Mouse (Mus musculus) hindlimb bud, embryonic 11.5 days (tissue): ENCODE measurements around the gene Prkcd.
A peak's percentile ranks its signal among the peaks of the same experiment; 100 is the strongest.

Source experiments
- DNase-seq: peaks from one replicate; pipeline ENCODE4 v3.0.0-alpha.2; 2012; ENCODE audit warnings: low read depth, low spot score; ENCODE audit errors: extremely low spot score

Gene Prkcd

DNA sequence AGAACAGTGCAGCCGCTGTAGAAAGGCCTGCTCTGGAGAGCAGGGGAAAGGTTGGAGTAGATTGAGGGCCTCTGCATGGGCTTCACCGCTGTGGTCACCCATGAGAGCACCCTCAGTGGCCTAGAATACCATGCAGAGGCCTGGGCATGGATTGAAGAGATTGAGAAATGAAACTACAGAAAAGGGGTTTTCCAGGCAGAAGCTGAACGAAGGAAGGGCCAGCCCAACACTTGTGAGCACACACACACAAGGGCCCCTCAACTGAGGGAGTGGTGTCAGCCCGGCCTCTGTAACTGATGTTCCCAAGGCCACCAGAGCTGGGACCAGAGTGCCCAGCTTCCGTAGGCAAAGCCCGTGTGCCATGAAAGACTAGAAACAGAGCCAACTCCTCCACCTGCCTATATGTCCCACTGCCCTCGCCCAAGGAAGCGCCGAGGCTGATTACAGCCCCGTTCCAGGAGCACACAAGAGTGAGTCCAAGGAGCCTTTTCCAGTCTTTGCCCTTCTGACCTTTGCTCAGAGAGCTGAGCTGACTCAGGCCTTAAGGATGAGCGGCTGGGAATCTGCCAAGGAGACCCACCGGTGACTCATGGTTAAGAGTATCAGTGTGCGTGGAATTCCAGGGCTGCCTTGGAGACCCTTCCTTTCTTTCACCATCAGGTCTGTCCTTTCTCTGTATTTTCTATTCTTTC, 9.4 kb upstream of the Prkcd start:
- DNase-seq: no peak

GRCm38 (mm10) chr14:30634418-30634817, 8.4 kb upstream of the Prkcd start:
- no peak for DNase-seq

DNA sequence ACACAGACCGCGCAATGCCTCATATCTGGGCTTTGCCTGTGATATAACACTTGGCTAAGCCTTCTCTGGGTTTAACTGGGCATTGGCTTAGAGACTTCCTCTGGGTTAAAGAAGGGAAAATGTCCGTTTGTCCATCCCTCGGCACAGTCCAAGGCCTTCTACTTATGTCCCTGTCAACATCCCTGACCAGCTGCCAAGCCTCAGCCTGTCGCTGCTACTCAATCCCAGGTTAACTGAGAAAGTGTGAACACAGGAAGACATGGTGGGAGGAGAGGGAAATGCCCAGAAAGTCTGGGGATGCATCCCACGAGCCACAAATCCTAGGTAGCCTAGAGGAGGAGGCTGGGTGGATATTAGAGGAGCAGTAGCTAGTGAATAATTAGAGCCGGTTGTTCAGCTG, 7.7 kb upstream of the Prkcd start:
- no peak for DNase-seq

DNA sequence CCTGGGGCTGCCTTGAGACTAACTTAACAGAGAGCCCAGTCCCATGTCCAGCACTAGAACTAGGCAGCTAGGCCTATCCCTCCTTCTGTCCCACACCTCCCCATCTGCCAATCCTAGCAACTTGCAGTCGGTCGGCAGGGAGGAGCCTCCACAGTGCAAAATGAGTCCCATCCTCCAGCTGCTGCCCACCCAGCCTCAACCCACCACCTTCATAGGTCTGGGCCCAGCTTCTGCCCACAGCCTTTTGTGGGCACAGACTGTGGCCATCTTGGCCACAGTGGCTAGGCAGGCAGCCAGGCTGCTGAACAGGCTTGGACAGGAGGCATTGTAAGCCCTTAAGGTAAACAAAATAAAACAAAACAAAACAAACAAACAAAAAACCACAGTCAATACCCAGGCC, 5.8 kb upstream of the Prkcd start:
- no peak for DNase-seq

GRCm38 (mm10) chr14:30630811-30631576, 5.0 kb upstream of the Prkcd start:
- DNase-seq: no peak

DNA sequence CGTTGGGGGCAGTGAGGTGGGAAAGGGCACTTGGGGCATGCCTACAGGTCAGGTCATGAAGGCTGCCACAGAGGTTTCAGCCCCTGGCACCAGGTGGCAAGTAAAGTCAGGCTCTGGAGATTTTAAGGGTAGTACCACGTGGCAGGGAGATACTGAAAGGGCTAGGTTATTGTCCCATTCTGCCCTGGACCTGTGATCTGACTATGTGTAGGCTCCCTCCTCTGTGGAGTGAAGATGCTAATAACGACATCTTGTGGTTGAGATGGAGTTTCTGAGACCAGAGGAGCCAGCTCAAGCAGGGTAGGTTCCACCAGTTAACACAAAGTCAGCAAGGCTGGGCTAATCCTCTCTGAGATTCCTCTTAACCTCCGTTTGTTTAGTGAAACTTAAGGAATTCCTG, 3.8 kb upstream of the Prkcd start:
- no peak for DNase-seq

DNA sequence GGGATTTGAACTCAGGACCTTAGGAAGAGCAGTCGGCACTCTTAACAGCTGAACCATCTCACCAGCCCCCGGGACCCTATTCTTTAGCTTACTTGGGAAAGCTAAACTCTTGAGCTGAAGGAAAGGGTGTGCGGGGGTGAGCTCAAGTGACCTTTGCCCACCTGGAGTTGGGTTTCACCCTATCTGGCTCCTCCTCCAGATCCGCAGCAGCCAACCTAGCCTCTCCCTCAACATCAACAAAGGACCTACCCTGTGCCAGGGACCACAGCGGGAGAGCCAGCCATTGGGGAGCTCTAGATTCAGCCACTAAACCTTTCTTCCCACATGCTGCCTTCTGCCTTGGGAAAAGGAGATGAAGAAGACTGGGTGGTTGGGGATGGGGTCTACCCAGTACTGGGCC, 2.2 kb upstream of the Prkcd start:
- no peak for DNase-seq

GRCm38 (mm10) chr14:30626756-30627742, 1.0 kb upstream of the Prkcd start:
- DNase-seq: no peak

DNA sequence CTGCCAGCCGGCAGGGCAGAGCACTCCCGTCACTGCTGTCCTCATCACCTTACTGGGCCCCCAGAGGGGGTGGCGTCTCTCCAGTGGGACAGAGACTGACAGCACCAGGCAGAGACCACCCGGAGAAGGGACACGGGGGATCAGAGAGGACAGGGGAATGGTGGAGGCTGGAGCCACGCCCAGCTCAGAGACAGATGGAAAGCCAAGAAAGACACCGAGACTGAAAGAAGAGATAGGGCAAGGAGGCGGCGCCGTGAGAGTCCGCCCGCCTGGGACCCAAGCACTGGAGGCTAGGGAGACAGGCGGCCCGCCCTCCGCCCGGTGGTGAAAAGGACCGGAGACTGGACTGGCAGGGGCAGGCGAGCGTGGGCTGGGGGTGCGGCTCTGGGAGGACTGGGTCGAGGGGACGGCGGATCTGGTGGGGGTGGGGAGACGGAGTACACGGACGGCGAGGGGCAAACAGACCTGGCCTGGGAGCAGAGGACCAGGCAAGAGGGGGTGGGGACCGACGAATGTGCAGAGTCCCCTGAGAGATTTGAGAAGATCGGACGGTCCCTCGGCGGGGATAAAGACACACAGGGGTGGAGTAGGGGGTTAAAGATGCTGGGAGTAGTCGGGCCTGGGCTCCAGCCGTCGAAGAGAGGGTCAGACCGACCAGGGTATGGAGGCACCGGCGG, 741 bp downstream of the Prkcd start:
- no peak for DNase-seq

GRCm38 (mm10) chr14:30624277-30624721, 1.7 kb downstream of the Prkcd start:
- no peak for DNase-seq

DNA sequence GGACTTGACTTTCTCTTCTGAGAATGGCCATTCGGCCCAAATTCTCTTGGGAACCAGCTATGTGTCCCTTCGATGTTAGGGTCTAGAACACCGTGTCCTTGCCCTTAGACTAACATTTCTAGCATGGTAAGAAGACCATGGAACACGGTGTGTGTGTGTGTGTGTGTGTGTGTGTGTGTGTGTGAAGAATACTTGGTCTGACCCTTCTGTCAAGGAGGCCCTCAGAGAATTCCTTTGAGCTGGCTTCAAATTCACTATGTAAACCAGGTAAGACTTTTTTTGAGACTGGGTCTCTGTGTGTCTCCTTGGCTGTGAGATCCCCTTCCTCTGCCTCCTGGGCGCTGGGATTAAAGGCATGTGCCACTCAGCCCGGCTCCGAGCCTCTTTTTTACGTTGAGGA, 3.5 kb downstream of the Prkcd start:
- no peak for DNase-seq

- DNase-seq: no peak
These were observed 3.9 kb downstream of the Prkcd start for GRCm38 (mm10) chr14:30622130-30622529.

DNA sequence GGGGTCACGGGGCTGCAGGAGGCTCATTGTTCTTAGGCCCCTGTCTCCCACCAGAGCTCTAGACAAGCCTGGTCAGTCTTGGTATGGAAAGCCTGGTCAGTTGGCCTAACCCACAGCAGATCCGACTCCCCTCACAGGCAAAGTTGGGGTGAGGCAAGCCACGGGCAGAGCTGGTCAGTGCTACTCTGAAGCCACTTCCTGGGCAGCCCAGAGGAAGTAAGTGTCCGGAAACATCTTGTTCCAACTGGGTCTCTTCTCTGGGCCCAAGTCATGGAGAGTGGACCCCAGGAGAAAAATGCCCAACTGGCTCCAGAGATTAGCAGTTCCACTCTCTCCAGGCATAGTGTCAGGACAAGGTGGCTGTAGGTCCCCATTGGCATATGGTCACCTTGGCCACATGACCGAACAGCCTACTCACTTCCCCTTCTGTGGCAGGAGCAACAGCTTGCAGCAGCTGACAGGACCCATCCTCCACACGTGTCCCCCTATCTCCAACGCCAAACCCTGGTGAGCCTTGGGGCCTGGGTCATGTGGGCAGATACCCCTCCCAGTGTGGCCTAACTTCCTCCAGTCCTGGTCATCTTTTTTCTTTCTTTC, 5.9 kb downstream of the Prkcd start:
- no peak for DNase-seq

DNA sequence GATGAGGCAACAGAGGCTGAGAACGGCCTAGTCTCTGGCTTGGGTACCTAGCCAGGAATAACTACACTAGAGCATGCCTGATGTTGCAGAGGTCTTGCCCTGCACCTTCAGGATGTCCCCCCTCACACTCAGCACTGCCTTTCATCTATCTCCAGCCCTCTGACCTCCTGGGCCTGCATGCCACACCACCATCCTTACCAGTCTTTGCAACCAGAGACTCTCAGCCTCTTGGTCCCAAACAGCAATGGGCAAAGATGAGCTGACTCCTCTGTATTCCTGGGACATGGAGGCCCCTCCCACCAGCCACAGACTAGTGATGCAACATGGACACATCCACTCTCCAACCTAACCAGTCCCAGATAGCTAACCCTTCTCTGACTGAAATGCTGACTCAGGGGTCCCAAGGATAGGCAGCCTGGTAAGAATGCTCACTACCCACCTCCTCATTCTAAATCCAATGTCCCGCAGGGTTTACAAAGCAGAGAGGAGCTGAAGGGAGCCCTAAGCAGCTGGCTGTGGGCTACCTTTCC, 7.2 kb downstream of the Prkcd start:
- DNase-seq: no peak

- DNase-seq: no peak
These were observed 9.3 kb downstream of the Prkcd start for GRCm38 (mm10) chr14:30616751-30617150.

DNA sequence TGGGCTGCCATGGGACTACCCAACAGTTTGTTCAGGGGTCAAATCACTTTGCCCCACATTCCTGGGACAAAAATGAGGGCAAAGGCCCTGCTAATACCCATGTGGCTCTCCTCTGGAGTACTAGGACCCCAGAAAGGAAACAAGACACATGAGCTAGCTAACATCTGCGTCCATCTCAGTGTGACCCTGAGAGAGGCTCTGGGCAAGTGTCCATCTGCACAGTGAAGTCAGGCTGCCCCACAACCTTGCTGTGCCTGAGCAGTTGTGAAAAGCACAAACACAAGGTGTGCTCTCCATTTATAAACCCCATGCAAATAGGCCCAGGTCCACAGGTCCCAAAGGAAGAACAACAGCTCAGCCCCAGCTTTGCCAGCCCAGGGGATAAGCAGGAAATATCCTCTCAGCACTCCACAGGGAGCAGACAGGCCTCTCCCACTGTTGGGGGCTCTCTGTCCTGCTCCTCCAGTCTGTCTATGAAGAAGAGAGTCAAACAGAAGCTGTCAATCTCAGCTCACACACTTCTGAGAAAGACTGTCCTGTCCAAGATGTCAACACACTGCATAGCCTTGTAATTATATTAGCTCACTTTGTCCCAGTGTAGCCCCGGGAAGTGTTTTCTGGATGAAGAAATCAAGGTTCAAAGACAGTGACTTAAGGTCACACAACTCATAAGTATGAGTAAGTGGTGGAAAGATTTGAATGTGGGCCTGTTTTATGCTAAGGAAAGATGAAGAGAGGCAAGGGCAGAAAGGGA, 12.9 kb downstream of the Prkcd start:
- no peak for DNase-seq

GRCm38 (mm10) chr14:30612523-30612922, 13.5 kb downstream of the Prkcd start:
- peak; percentile 35 for DNase-seq

DNA sequence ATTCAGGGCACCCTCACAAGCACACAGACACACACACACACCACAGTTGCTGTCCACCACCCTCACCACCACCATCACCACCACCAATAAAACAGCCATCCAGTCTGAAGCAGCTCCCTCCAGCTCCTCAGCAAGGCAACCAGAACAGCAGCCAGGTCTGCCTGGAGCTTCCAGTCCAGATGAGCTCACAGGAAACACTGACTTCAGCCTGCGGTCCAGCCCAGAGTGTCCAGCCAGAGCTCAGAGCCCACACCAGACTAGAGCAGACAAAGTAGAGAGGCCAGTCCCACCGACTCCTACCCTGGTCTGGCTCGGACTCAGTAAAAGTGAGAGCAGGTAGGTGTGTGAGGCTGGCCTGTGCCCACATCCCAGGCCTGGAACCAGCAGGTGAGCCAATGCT, 15.1 kb downstream of the Prkcd start:
- DNase-seq: no peak

DNA sequence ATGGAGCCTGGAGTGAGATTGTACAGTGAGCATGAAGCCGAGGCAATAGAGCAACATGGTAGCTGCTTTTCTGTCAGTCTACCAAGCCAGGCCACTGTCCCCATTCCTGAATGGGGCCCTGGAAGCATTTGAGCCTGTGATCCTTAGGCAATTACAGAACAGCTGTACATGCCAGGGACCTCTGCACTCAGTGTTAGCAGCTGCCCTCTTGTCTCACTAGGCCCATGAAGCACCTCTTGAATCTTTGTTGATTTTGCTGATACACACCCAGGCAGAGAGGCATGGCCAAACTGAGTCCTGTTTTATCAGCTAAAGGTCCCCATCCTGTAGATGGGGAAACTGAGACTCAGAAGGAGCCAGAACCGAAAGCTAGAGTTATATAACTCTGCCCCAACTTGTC, 15.7 kb downstream of the Prkcd start:
- no peak for DNase-seq
